Mouse (Mus musculus): ENCODE data around the gene Lcat. TPM values are rescaled to one million over a fixed set of nuclear protein-coding genes. Genes with fewer than 3 reads are reported as not detected.
A peak's percentile ranks its signal among the peaks of the same experiment; 100 is the strongest.

Gene Lcat
- total and polyA plus RNA-seq, 3 experiments, result 1.1 to 2.5 TPM; not detected in 1

GRCm38 (mm10) chr8:105897801-105898480 lies 45.2 kb downstream of the Lcat start:
- no peak for DNase-seq (ENCODE audit: low read depth, low spot score)
- Histone ChIP-seq H3K27ac (ENCODE audit: control insufficient read depth, low read depth, low read length) (no peak overlapping the region), H3K27me3 (ENCODE audit: control insufficient read depth in 1 of 2, insufficient read depth in 2 of 2, low read length in 2 of 2) (no peaks in the 10 kb centered on the region), H3K79me2 (ENCODE audit: control insufficient read depth, insufficient read depth, low read length, poor library complexity) (peaks cover 6% of the 10 kb centered on the region; the same call in 1 of the 2 replicates), H3K4me3 (ENCODE audit: control insufficient read depth in 1 of 2, insufficient read depth in 1 of 2, low read depth in 2 of 2, low read length in 2 of 2) (no peak overlapping the region), H3K4me1 (ENCODE audit: control insufficient read depth in 1 of 2, insufficient read depth in 2 of 2, low read length in 2 of 2) (peaks cover 5 to 8% of the 10 kb centered on the region in 2 experiments), H3K9ac (ENCODE audit: control insufficient read depth, low read depth, low read length, poor library complexity, severe bottlenecking) (no peak overlapping the region), H3K36me3 (ENCODE audit: control insufficient read depth in 1 of 2, insufficient read depth in 2 of 2, low read length in 2 of 2) (peaks cover 0 to 6% of the 10 kb centered on the region in 2 experiments; a peak in 2 of 4 replicates), H3K9me3 (replicated peaks; ENCODE audit: insufficient read depth, low read length) (no peaks in the 10 kb centered on the region)
- no peak for TF ChIP-seq MEF2A (IDR thresholded peaks at IDR 0.05; ENCODE audit: extremely low read depth, insufficient replicate concordance, low read depth, low read length, poor library complexity, severe bottlenecking)
- no peak for TF ChIP-seq ELF1 (IDR thresholded peaks at IDR 0.05; ENCODE audit: low read depth, low read length)
- TF ChIP-seq MAX (IDR thresholded peaks at IDR 0.05; ENCODE audit: low read length), result no peak
- no peak for TF ChIP-seq BHLHE40 (IDR thresholded peaks at IDR 0.05; ENCODE audit: borderline replicate concordance, low read depth, low read length)
- TF ChIP-seq GABPA (IDR thresholded peaks at IDR 0.05; ENCODE audit: low read depth, low read length), result no peak
- no peak for TF ChIP-seq HCFC1 (IDR thresholded peaks at IDR 0.05; ENCODE audit: low read depth, low read length)
- TF ChIP-seq CTCF (IDR thresholded peaks at IDR 0.05 in 2 of 3, conservative IDR thresholded peaks at IDR 0.05 in 1 of 3; ENCODE audit: control insufficient read depth in 1 of 3, insufficient read depth in 1 of 3, low read depth in 2 of 3, low read length in 3 of 3, poor library complexity in 1 of 3, severe bottlenecking in 1 of 3), result no peak
- TF ChIP-seq ZC3H11A (IDR thresholded peaks at IDR 0.05; ENCODE audit: low read depth, low read length), result no peak
- no peak for TF ChIP-seq ETS1 (IDR thresholded peaks at IDR 0.05; ENCODE audit: low read depth, low read length)
- TF ChIP-seq CHD1 (IDR thresholded peaks at IDR 0.05; ENCODE audit: low read depth, low read length), result no peak
- no peak for TF ChIP-seq RAD21 (IDR thresholded peaks at IDR 0.05; ENCODE audit: low read depth, low read length)
- no peak for TF ChIP-seq E2F4 (IDR thresholded peaks at IDR 0.05; ENCODE audit: borderline replicate concordance, low read depth, low read length)
- no peak for TF ChIP-seq UBTF (IDR thresholded peaks at IDR 0.05; ENCODE audit: borderline replicate concordance, insufficient read depth, low read depth, low read length)
- TF ChIP-seq ZKSCAN1 (IDR thresholded peaks at IDR 0.05; ENCODE audit: low read depth, low read length), result no peak
- TF ChIP-seq MAZ (IDR thresholded peaks at IDR 0.05; ENCODE audit: low read depth, low read length), result no peak
- no peak for TF ChIP-seq ZMIZ1 (IDR thresholded peaks at IDR 0.05; ENCODE audit: low read depth, low read length)
- TF ChIP-seq POLR2AphosphoS5 (IDR thresholded peaks at IDR 0.05; ENCODE audit: borderline replicate concordance, low read depth, low read length), result no peak

DNA sequence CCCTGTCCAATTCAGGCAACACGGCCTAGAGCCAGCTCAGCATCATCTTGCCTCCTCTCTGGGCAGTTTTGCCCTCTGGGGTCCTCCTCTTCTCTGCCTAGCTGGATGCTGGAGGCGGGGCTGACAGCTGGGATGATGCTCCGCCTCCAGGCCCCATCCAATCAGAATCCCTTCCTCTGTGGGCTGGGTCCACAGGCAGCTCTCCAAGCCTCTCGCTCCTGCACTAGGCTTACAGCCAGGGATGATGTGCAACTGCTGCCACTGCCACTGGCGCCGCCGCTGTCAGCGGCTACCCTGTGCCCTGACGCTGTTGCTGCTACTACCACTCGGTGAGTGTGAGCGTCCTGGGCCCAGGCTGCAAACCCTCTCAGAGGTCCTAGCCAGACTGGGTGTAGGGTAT lies 49.8 kb downstream of the Lcat start, which contains the start of gene Nrn1l:
TSS of gene Nrn1l (plus strand) at position 229 of the 400 bp plus-strand sequence.
- Histone ChIP-seq H3K79me2 (ENCODE audit: control insufficient read depth, insufficient read depth, low read length, poor library complexity) (no peaks in the 10 kb centered on the region), H3K4me1 (ENCODE audit: control insufficient read depth in 1 of 2, insufficient read depth in 2 of 2, low read length in 2 of 2) (no peaks in the 10 kb centered on the region), H3K36me3 (ENCODE audit: control insufficient read depth in 1 of 2, insufficient read depth in 2 of 2, low read length in 2 of 2) (no peaks in the 10 kb centered on the region; a peak in 1 of 4 replicates), H3K27ac (ENCODE audit: control insufficient read depth, low read depth, low read length) (no peak within 1 kb of the TSS), H3K4me3 (ENCODE audit: control insufficient read depth in 1 of 2, insufficient read depth in 1 of 2, low read depth in 2 of 2, low read length in 2 of 2) (no peak within 1 kb of the TSS), H3K27me3 (ENCODE audit: control insufficient read depth in 1 of 2, insufficient read depth in 2 of 2, low read length in 2 of 2) (no peaks in the 10 kb centered on the region), H3K9me3 (replicated peaks; ENCODE audit: insufficient read depth, low read length) (no peaks in the 10 kb centered on the region), H3K9ac (ENCODE audit: control insufficient read depth, low read depth, low read length, poor library complexity, severe bottlenecking) (no peak within 1 kb of the TSS)
- TF ChIP-seq TBP (IDR thresholded peaks at IDR 0.05; ENCODE audit: low read depth, low read length), result no peak
- no peak for TF ChIP-seq MXI1 (IDR thresholded peaks at IDR 0.05; ENCODE audit: low read depth, low read length)
- no peak for TF ChIP-seq TCF12 (IDR thresholded peaks at IDR 0.05; ENCODE audit: low read depth, low read length)
- TF ChIP-seq MAFK (IDR thresholded peaks at IDR 0.05; ENCODE audit: borderline replicate concordance, low read depth, low read length), result no peak
- TF ChIP-seq MYC (IDR thresholded peaks at IDR 0.05; ENCODE audit: low read depth, low read length), result no peak
- TF ChIP-seq SMC3 (IDR thresholded peaks at IDR 0.05; ENCODE audit: low read depth, low read length), result no peak
- peak; percentile 68 for DNase-seq (ENCODE audit: low read depth, low spot score)
